Mouse (Mus musculus): ENCODE results near the gene Phtf2.

Gene Phtf2

DNA sequence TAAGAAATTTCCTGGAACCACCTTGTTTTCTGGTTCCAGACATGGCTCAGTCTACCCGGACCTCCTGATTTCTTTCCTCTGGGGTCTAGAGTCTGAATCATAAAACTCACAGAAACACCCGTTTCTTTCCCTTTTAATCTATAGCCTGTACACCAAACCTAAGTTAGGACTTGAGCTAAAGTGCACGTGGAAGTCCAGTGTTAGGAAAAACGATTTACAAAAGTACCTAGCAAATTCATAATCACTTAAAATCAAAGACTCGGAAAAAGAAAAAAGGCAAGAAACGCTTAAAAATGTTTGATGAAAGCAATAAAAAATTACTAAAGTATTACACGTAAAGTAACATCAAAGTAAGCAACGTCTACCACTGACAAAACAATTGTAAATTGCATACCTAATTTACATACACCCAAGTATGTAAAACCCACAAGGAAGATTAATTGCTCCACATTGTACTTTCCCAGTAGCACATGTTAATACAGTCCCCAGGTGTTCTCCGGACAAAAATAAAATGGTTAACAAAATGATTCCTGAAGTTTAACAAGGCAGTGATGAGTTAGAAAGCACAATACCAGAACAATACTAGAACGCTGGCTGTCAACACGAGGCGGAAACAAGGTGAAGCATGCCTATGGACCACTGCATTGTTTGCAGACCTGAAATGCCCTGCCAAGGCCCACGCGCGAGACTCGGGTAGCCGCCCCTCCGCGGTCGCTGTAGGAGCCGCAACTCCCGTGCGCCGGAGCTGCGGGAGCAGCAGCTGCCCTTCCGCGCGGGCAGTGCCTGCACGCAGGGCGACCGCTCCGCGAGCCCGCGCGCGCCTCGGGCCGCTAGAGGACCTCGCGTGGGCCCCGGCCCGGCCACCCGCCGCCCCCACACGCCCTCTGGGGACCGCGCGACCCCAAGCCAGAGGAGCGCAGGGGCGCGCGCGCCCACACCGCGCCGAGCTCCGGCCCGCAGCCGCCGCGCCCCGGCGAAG is 838 bp downstream of the Phtf2 start:
- no peaks in the 10 kb centered on the region for H3K27me3 ChIP-seq (ENCODE audit: insufficient read depth, low read length)
- peaks cover 10% of the 10 kb centered on the region for H3K36me3 ChIP-seq (ENCODE audit: insufficient read depth, low read length)
- no peaks in the 10 kb centered on the region for H3K9me3 ChIP-seq (ENCODE audit: low read length)
- H3K4me1 ChIP-seq (replicated peaks; ENCODE audit: low read depth, low read length) = peaks cover 60% of the 10 kb centered on the region
- TF ChIP-seq NANOG (IDR thresholded peaks at IDR 0.05; ENCODE audit: borderline replicate concordance, low read length) (no peak), POU5F1 (IDR thresholded peaks at IDR 0.05; ENCODE audit: borderline replicate concordance, low read length) (no peak), CTCF (conservative IDR thresholded peaks at IDR 0.05; ENCODE audit: low read length) (no peak)
- peak overlapping the region; percentile 96 for H3K4me3 ChIP-seq (replicated peaks; ENCODE audit: low read length)

DNA sequence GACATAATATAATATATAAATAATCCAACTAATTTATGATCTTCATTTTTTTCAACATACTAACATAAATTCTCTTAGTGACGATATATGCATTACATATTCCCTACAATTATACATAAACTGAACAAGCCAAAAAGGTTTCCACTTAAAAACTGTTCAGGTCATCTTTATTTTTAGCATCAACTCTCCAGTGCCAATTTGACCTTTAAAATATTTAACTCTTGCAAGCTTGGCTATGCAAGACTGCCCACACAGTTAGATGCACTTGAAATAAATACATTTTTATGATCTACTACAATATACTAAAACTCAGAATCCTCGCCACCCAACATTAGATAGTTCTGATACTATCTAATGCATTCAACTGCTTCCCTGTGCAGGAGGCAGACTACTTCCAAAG is 1.5 kb downstream of the Phtf2 start:
- no peaks in the 10 kb centered on the region for H3K27me3 ChIP-seq (ENCODE audit: insufficient read depth, low read length)
- H3K36me3 ChIP-seq (ENCODE audit: insufficient read depth, low read length) = peaks cover 3% of the 10 kb centered on the region
- peak overlapping the region; percentile 96 for H3K4me3 ChIP-seq (replicated peaks; ENCODE audit: low read length)
- H3K4me1 ChIP-seq (replicated peaks; ENCODE audit: low read depth, low read length) = peaks cover 60% of the 10 kb centered on the region
- TF ChIP-seq CTCF (conservative IDR thresholded peaks at IDR 0.05; ENCODE audit: low read length) (no peak), NANOG (IDR thresholded peaks at IDR 0.05; ENCODE audit: borderline replicate concordance, low read length) (no peak), POU5F1 (IDR thresholded peaks at IDR 0.05; ENCODE audit: borderline replicate concordance, low read length) (no peak)
- H3K9me3 ChIP-seq (ENCODE audit: low read length) = no peaks in the 10 kb centered on the region

DNA sequence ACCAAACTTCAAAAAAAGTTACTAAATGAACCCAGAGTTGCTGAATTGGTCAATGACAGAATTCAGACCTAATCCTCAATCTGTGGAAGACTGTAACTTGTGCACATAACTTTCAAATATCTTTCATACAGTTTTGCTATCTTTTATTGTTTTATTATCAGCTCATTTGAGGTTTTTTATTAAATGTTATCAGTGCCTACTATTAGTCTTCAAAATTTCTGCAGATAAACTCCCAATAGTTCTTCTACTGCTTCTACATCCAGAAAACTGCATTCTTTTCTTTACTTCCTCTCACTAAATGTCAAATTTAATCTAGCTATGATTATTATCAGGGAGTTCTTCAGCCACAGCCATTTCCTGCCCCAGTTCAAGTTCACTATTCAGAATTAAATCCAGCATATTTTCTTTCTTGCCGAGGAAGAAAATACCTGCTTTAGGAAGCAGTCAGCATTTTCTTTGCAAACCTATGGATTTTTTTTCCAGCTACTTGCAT is 4.9 kb downstream of the Phtf2 start:
- TF ChIP-seq POU5F1 (IDR thresholded peaks at IDR 0.05; ENCODE audit: borderline replicate concordance, low read length) = no peak
- TF ChIP-seq CTCF (conservative IDR thresholded peaks at IDR 0.05; ENCODE audit: low read length) = no peak
- no peak for TF ChIP-seq NANOG (IDR thresholded peaks at IDR 0.05; ENCODE audit: borderline replicate concordance, low read length)
- Histone ChIP-seq H3K36me3 (ENCODE audit: insufficient read depth, low read length) (no peaks in the 10 kb centered on the region; the same call in 1 of the 2 replicates), H3K4me3 (replicated peaks; ENCODE audit: low read length) (no peak overlapping the region), H3K4me1 (replicated peaks; ENCODE audit: low read depth, low read length) (peaks cover 42% of the 10 kb centered on the region), H3K9me3 (ENCODE audit: low read length) (no peaks in the 10 kb centered on the region), H3K27me3 (ENCODE audit: insufficient read depth, low read length) (no peaks in the 10 kb centered on the region)

DNA sequence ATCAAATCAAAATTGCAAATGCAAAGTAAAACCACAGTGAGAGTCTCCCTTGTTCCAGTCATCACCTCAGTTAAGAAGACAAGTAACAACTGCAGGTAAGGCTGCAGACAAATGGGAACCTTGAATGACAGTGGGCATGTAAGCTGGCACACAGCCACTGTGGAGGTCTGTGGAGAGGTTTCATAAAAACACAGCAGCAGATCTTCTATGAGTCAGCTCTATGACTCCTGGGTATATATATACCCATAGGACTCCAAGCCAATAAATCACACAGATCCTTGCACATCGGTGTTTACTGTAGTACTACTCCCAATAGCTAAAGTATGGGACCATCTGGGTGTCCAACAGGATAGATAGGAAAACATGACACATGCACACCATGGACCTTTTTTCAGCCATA is 8.8 kb downstream of the Phtf2 start:
- TF ChIP-seq NANOG (IDR thresholded peaks at IDR 0.05; ENCODE audit: borderline replicate concordance, low read length) (no peak), POU5F1 (IDR thresholded peaks at IDR 0.05; ENCODE audit: borderline replicate concordance, low read length) (no peak), CTCF (conservative IDR thresholded peaks at IDR 0.05; ENCODE audit: low read length) (no peak)
- no peaks in the 10 kb centered on the region for H3K9me3 ChIP-seq (ENCODE audit: low read length)
- no peaks in the 10 kb centered on the region for H3K27me3 ChIP-seq (ENCODE audit: insufficient read depth, low read length)
- H3K4me1 ChIP-seq (replicated peaks; ENCODE audit: low read depth, low read length) = peaks cover 27% of the 10 kb centered on the region
- H3K36me3 ChIP-seq (ENCODE audit: insufficient read depth, low read length) = no peaks in the 10 kb centered on the region
- H3K4me3 ChIP-seq (replicated peaks; ENCODE audit: low read length) = no peak overlapping the region

DNA sequence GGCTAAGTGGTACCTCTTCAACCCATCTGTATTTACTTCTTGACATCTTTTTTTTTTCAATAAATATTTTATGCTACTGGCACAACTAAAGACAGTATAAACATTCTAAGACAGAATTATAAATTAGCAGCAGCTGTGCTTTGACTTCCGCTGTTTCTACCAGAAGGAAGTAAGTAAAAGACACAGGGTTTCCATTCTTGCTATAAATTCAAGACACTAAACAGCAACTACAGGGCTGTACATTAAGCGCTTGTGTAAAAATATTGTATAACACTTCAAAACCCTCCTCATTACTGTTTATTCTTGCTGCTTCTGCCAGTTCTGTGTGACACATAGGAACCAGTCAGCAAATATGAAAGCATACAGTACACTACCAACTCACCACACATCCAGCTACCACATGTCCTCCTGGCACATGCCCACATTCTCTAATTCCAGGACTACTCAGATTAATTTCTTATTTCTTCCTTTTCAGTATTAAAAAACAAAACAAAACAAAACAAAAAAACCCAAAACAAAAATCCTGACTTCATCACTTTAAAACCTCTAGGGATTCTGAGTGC is 16.6 kb downstream of the Phtf2 start:
- no peak overlapping the region for H3K4me3 ChIP-seq (replicated peaks; ENCODE audit: low read length)
- H3K36me3 ChIP-seq (ENCODE audit: insufficient read depth, low read length) = no peaks in the 10 kb centered on the region
- TF ChIP-seq CTCF (conservative IDR thresholded peaks at IDR 0.05; ENCODE audit: low read length) (no peak), NANOG (IDR thresholded peaks at IDR 0.05; ENCODE audit: borderline replicate concordance, low read length) (no peak), POU5F1 (IDR thresholded peaks at IDR 0.05; ENCODE audit: borderline replicate concordance, low read length) (no peak)
- H3K4me1 ChIP-seq (replicated peaks; ENCODE audit: low read depth, low read length) = peaks cover 22% of the 10 kb centered on the region
- no peaks in the 10 kb centered on the region for H3K27me3 ChIP-seq (ENCODE audit: insufficient read depth, low read length)
- no peaks in the 10 kb centered on the region for H3K9me3 ChIP-seq (ENCODE audit: low read length)

DNA sequence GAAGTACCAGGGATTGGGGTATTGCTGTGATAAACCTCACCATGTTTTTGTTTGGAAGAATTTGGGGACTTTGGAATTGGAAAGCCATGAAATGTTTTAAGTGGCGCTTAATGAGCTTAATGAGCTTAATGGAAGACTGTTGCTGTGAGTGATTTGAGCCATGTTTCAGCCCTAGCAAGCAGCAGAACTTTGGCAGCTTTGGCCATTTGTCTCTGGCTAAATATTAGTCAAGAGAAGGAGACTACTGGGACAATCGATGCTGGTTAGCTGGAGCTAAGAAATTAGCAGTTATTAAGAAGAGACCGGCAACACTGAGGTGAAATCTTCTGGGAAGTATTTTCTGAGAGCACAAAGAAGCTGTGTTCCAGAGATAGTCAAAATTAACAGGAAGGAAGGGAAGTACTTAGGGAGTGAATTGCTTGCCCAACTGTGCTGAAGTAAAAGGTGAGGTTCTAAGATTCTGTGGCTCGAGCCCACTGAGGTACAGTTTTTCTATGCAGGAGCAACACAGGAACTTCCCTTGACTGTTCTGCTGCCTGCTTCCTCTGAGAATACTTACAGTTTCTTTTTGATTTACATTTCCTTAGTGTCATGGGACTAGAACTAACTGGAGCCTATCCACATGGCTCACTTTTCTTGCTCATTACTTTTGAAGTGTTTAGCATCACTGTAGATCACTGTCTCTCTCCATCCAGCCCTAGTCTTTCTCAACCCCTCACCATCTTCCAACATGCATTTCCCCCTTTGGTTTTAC is 17.5 kb downstream of the Phtf2 start:
- H3K4me3 ChIP-seq (replicated peaks; ENCODE audit: low read length) = no peak overlapping the region
- peaks cover 21% of the 10 kb centered on the region for H3K4me1 ChIP-seq (replicated peaks; ENCODE audit: low read depth, low read length)
- H3K9me3 ChIP-seq (ENCODE audit: low read length) = no peaks in the 10 kb centered on the region
- TF ChIP-seq NANOG (IDR thresholded peaks at IDR 0.05; ENCODE audit: borderline replicate concordance, low read length) (no peak), CTCF (conservative IDR thresholded peaks at IDR 0.05; ENCODE audit: low read length) (no peak), POU5F1 (IDR thresholded peaks at IDR 0.05; ENCODE audit: borderline replicate concordance, low read length) (no peak)
- H3K27me3 ChIP-seq (ENCODE audit: insufficient read depth, low read length) = no peaks in the 10 kb centered on the region
- peaks cover under 1% of the 10 kb centered on the region; the same call in 1 of the 2 replicates for H3K36me3 ChIP-seq (ENCODE audit: insufficient read depth, low read length)

DNA sequence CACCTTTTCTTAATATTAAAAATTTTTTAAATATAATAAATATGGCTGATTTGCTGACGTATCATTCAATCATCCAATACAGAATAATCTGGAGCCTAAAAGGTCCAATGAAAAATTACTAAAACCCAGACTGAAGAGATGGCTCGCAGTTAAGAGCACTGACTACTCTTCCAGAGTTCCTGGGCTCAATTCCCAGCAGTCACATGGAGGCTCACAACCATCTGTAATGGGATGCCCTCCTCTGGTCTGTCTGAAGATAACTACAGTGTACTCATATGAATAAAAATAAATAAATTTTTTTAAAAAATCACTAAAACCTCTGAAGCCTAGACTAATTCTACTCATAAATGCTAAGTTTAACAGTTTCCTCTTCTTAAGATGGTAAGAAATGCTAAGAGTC is 20.0 kb downstream of the Phtf2 start:
- no peak for TF ChIP-seq POU5F1 (IDR thresholded peaks at IDR 0.05; ENCODE audit: borderline replicate concordance, low read length)
- TF ChIP-seq NANOG (IDR thresholded peaks at IDR 0.05; ENCODE audit: borderline replicate concordance, low read length) = no peak
- TF ChIP-seq CTCF (conservative IDR thresholded peaks at IDR 0.05; ENCODE audit: low read length) = no peak
- Histone ChIP-seq H3K27me3 (ENCODE audit: insufficient read depth, low read length) (no peaks in the 10 kb centered on the region), H3K9me3 (ENCODE audit: low read length) (no peaks in the 10 kb centered on the region), H3K4me3 (replicated peaks; ENCODE audit: low read length) (no peak overlapping the region), H3K4me1 (replicated peaks; ENCODE audit: low read depth, low read length) (peaks cover 20% of the 10 kb centered on the region), H3K36me3 (ENCODE audit: insufficient read depth, low read length) (peaks cover 9% of the 10 kb centered on the region)

DNA sequence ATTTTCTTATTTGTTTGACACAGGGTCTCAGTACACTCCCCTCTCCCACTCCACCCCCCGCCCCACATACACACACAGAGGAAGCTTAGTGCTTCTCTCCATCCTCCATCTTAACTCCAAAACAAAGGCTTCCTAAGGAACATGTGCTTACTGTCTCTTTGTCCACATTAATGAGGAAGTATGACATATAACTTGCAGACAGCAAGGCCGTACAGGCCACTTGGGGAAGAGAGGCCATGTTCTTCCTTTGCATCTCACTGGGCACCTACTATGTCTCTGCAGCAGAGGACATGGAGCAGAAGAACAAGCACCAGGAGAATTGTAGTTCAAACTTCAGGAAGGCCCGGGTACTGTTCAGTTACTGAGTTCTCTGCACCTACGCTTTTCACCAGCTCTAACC is 21.4 kb downstream of the Phtf2 start:
- Histone ChIP-seq H3K27me3 (ENCODE audit: insufficient read depth, low read length) (no peaks in the 10 kb centered on the region), H3K36me3 (ENCODE audit: insufficient read depth, low read length) (peaks cover 9% of the 10 kb centered on the region), H3K9me3 (ENCODE audit: low read length) (no peaks in the 10 kb centered on the region), H3K4me3 (replicated peaks; ENCODE audit: low read length) (no peak overlapping the region), H3K4me1 (replicated peaks; ENCODE audit: low read depth, low read length) (peaks cover 14% of the 10 kb centered on the region)
- TF ChIP-seq NANOG (IDR thresholded peaks at IDR 0.05; ENCODE audit: borderline replicate concordance, low read length) (no peak), CTCF (conservative IDR thresholded peaks at IDR 0.05; ENCODE audit: low read length) (no peak), POU5F1 (IDR thresholded peaks at IDR 0.05; ENCODE audit: borderline replicate concordance, low read length) (no peak)

All from E14TG2a.4 (cell line).